Mouse (Mus musculus) activated CD4-positive, CD25-positive, alpha-beta regulatory T cell (primary cell): Measurements from ENCODE around the gene Pls3. TPM values are rescaled to one million over a fixed set of nuclear protein-coding genes. Genes with fewer than 3 reads are reported as not detected.

Experiments
- polyA plus RNA-seq, 2 experiments: library from polyadenylated mRNA; unstranded; fragments of 100-300 nt; shearing (Covaris generic); gene quantifications; one replicate each; pipeline ENCODE4 v1.2.1; 2017

Pls3 gene
- 1 to 10 TPM; 1.8 to 2.3 TPM for polyA plus RNA-seq

DNA sequence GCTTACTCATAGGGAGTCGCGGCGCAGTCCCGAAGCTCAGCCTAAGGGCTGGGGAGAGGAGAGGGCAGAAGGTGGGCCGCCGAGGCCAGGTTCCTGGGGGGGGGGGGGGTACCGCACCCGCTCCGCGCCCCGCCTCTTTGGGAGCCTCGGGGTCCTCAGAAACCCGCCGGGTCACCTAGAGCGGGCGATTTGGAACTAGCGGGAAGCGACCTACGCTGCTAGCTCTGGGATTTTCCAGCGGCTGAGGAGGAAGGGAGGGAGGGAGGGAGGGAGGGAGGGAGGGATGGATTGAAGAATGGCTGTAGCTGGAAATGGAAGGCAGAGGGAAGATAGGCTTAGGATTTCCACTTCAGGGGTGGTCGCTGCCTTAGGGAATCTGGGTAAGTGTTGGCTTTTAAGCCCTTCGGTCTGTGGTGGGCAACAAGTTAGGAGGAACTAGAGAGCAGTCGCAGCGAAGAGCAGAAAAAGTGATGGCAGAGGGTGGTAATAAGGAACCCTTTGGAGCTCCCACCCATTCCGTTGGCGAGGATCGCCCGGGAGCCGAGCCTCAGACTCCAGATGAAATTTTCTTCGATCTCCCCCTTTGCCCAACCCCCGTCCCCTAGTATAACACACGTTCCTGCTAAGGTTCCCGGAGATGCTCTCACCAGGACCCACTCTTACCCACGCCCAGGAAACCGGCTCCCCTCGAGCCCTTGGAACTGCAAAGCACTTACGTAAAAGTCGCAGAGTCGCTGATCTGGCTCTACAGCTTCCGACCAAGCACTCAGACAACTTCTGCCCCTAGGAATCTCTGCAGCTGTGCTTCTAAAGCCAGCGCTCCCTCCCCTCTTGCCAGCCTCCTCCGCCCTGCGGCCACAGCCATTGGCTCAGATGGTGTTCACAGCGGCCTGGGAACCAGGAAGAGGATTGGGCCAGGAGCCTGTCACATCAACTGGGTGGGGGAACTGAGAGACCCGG lies at the start of gene Pls3:
TSS of gene Pls3 (minus strand) at position 851 of the 960 bp plus-strand sequence.

